Mouse (Mus musculus): ENCODE data around the gene Gadd45g.

DNA sequence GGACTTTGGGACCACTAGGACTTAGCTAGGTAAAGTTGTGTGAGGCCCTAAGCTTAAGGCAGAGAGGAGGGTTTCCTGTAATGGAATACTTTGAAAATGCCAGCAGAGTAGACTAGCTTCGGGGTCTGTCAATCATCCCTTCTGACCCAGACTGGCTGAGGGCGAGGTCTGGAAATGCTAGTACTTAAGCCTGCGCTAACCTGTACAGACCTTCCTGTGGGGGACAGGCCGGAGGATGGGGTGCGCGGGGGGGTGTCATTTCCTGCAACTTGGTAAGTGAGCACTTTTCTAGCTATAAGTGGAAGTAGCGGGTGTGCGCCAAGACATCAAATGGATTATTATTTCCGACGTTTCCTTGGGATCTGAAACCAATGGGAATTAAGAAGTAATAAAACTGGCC, 2.4 kb upstream of the Gadd45g start:
- TF ChIP-seq HCFC1 (IDR thresholded peaks at IDR 0.05; ENCODE audit: borderline replicate concordance, insufficient read depth, low read length) (no peak), ZC3H11A (IDR thresholded peaks at IDR 0.05; ENCODE audit: borderline replicate concordance, low read depth, low read length) (no peak)
